Mouse (Mus musculus) naive thymus-derived CD4-positive, alpha-beta T cell, adult 2 months (primary cell): ENCODE data around the gene Olfr658.

Experiments used
- DNase-seq: peaks from one replicate; pipeline ENCODE4 v3.0.0-alpha.2; 2011; ENCODE audit warnings: low read depth

Gene Olfr658

DNA sequence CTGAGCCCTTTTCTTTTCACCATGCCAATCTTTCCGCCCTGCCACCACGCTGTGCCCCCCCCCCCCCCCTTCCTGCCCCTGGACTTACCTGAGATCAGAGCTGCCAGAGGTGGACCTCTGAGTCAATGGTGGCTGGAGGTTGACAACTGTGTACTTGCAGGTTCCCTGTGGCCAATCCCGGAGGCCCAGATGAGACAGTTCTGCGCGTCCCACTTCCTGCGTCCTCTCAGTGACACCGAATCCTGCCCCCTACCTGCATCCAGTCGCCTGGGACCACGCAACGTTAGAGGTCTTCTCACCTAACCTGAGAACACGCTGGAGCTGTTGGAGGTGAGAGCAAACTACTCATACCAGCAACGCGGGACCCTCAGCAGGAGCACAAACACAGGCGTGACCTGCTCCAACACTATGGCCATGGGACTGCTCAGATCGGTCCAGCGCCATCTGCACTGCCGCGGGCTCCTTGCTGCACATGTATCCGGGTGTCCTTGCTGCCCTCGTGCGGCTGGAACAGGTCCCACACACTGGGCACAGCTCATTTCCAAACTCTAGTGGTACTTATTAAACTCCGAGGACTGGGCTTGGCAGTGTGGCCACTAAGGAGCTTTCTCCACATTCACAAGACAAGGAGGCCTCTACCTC is at the start of gene Olfr658:
Gene Olfr658, minus strand, starts transcription at position 465 of the 642 bp plus-strand sequence.
- DNase-seq: peak; percentile 51

- DNase-seq: no peak
These were observed 39.1 kb upstream of the Olfr658 start, which contains the start of gene Olfr661 for GRCm38 (mm10) chr7:104686201-104686600. Olfr661 (plus strand) TSS chr7:104686501.

DNA sequence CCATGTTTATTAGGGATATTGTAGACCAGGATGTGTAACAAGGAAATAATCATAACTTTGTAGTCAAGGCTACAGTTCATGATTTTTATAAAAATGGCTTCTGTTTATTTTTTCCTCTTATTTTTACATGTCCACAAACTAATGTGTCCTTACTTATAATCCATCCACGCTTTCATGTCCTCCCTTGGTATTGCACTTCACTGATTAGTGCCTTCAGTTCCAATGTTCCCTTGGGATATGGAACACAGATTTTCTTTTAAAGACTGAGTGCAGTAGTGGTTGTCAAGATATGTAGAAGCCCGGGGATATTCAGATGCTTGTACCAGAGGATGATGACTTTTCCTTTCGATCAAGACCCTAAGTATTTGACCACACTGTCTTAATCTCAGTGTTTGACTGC is 19.3 kb upstream of the Olfr658 start, which contains the start of gene Olfr659:
Gene Olfr659, plus strand, starts transcription at position 301 of the 400 bp plus-strand sequence.
- DNase-seq: no peak

DNA sequence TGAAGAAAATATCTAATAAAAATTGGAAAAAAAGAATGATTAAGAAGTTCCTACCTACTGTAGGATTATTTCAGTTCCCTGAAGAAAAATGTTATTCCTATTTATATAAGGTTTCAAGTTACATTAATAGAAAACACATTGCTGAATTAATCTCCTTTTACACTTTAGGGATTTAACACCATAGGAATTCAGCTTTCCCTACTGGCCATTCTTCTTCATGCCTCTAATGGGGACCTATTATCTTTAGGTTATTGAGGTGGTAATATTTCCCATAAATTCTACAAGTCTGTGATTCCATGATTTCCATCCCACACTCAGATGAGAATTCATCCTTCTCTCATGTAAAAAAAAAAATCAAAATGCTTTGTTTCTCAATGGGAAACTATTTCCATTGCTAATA is 22.6 kb downstream of the Olfr658 start, which contains the start of gene Olfr657:
Gene Olfr657, plus strand, starts transcription at position 301 of the 400 bp plus-strand sequence.
- DNase-seq: no peak

DNA sequence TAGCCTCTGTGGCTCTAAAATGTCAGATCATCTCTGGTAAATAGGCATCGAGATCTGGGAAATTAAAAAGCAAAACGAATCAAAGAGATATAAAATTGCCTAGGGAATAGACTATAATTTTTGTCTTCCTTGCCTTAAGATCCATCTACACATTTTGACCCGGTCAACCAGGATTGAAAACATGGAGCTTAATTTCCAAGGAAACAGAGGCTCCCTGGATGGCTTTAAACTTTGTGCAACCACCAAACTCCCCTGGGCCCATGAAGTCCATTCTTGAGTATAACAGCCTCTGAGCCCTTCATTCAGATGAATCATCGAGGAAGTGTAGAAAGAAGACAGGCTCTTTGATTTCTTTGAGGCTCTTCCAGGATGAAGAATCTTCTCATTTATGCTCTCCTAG is 33.5 kb downstream of the Olfr658 start, which contains the start of gene Olfr656:
Gene Olfr656, plus strand, starts transcription at position 301 of the 400 bp plus-strand sequence.
- no peak for DNase-seq

GRCm38 (mm10) chr7:104604727-104605126 is 42.4 kb downstream of the Olfr658 start:
- no peak for DNase-seq

- DNase-seq: peak; percentile 81
These were observed 43.9 kb downstream of the Olfr658 start for GRCm38 (mm10) chr7:104603173-104603572.

GRCm38 (mm10) chr7:104601679-104602078 is 45.4 kb downstream of the Olfr658 start, which contains the start of gene Olfr655:
Olfr655 (minus strand) TSS chr7:104601779.
- DNase-seq: no peak
